Mouse (Mus musculus): ENCODE results near the gene Nadk.

The Nadk gene

GRCm38 (mm10) chr4:155561661-155562442 is at the start of gene Nadk:
Gene Nadk (plus strand): TSS chr4:155562378.
- peak; percentile 31 for DNase-seq

GRCm38 (mm10) chr4:155514810-155515209 is 47.4 kb upstream of the Nadk start:
- DNase-seq: no peak

- DNase-seq: no peak
Measured at GRCm38 (mm10) chr4:155517948-155518517, 44.1 kb upstream of the Nadk start.

DNA sequence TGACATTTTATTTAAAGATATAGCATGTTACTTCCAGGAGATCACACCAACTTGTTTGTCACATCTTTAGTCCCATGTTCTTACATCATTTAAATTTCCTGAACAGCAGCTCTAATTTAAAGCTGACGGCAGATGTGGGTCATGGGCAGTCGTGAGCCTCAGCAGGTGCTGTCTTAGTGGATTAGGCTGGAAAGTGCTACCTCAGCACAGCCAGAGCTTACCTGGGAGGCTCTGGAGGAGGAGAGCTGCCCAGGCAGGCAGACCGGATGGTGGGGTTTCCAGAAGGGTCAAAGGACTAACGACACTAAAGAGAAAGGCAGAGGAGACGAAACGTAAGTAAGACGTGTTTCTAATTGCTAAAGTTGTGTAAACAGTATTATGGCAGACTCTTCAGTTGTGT is 39.9 kb upstream of the Nadk start:
- no peak for DNase-seq

GRCm38 (mm10) chr4:155525751-155526150 is 36.4 kb upstream of the Nadk start:
- no peak for DNase-seq

DNA sequence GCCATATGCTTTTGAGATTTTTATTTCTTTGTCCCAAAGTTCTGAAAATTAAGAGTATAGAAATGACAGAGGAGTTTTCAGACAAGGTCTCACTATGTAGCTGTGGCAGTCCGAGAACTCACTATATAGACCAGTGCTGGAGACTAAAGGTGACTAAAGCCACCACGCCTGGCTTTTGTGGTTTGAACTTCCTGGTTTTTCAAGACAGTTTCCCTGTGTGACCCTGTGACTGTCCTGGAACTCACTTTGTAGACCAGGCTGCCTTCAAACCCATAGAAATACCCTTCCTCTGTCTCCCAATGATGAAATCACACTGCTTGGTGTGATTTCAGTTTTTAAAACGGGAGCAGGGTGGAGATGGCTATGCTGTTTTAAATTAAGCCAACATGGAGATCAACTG is 32.9 kb upstream of the Nadk start:
- no peak for DNase-seq

- no peak for DNase-seq
Measured at GRCm38 (mm10) chr4:155549993-155550392, 12.2 kb upstream of the Nadk start.

- no peak for DNase-seq
Measured at GRCm38 (mm10) chr4:155550446-155550845, 11.7 kb upstream of the Nadk start.

GRCm38 (mm10) chr4:155551073-155551472 is 11.1 kb upstream of the Nadk start:
- DNase-seq: no peak

DNA sequence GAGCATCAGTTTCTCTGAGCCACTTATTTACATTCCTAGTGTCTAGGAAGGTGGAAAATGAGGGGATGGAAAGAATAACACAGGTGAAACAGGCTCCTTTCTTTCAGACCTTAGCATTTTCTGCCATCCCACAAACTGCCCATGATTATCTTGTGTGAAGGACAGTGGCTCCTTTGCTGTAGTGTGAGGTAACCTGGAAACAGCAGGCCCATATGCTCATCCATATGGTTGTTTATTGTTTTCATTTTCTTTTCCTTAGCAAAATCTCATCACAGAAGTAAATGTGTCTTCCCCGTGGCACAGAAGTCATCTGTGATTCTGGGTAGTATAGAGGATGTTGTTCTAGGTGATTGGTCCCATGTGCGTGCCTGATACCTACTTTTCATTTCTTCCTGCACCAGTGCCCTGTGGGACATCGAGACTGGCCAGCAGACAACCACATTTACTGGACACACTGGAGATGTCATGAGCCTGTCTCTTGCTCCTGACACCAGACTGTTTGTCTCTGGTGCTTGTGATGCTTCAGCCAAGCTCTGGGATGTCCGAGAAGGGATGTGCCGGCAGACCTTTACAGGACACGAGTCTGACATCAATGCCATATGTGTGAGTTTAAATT is 9.2 kb upstream of the Nadk start:
- DNase-seq: peak; percentile 34

GRCm38 (mm10) chr4:155554880-155555279 is 7.3 kb upstream of the Nadk start:
- DNase-seq: no peak

GRCm38 (mm10) chr4:155555464-155555863 is 6.7 kb upstream of the Nadk start:
- DNase-seq: no peak

GRCm38 (mm10) chr4:155559454-155559853 is 2.7 kb upstream of the Nadk start:
- DNase-seq: no peak

GRCm38 (mm10) chr4:155560932-155561331 is 1.2 kb upstream of the Nadk start:
- DNase-seq: no peak

GRCm38 (mm10) chr4:155562725-155563399 is 684 bp downstream of the Nadk start:
- peak; percentile 61 for DNase-seq

DNA sequence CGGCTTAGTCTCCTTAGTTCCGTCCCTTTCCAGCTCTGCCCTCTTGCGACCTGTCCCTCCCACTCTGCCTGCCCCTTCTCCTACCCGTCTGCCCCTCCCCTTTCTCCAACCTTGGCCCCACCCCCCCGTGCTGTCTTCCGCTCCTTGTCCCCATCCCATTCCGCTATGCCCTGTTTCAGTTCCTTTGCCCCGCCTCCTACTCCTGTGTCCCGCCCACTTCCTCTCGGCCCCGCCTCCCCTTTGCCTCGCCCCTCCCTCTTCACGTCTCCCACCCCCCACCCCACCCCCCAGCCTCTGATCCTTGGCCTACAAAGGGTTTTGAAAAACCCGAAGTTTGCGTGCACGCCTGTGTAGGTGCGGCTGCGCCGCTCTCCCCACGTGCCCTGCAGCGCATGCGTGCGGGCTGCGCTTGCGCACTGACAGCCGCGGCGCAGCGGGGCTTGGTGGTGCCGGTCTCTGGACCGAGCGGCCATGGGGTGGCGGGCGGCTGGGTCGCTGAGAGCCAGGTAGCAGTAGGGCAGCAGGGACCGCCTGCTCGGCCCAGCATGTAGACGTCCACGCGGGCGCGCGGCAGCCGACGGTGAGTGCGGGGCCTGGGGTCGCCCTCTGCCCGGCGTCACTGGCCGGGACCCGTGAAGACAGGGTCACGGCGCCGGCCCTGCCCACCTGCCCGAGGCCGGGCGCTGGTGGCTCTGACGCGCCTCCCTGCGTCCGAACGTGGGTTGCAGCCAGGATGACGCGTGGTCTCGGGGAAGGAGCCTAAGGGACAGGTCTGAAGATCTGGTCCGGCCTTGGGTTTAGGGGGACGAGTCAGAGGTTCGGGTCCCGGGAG is 1.4 kb downstream of the Nadk start:
- peak; percentile 94 for DNase-seq

DNA sequence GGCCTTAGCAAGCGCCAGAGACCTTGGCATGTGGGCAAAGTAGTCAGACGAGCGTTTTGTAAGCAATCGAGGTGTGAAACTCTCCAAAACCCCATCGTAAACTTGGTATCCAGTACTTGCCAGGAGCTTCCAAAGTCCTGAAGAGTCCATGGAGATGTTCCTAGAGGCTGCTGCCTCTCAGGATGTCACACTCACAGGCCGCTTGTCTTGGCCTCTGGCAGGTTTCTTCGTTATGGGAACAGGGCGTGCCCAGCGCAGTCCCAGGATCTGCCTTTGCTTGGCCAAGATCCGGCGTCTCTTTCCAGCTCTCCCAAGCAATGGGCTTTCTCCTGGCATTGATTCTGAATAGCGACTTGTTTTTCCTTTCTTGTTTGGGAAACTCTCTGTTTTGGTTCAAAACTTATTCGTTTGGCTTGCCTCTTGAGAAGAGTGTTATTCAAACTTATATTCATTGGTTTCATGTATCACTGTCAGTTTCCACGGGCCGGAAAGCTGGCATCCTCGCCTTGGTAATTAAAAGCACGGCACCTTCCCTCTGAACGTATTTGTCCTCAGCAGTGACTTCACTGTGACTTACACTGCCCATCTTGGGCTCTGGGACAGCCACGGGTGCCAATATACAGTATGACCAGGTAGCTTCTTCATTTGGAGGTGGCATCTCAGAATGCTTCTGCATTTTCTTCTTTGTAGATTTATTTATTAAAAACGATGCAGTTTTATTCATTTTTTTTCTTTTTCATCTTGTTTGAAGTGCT is 2.3 kb downstream of the Nadk start:
- peak; percentile 32 for DNase-seq

DNA sequence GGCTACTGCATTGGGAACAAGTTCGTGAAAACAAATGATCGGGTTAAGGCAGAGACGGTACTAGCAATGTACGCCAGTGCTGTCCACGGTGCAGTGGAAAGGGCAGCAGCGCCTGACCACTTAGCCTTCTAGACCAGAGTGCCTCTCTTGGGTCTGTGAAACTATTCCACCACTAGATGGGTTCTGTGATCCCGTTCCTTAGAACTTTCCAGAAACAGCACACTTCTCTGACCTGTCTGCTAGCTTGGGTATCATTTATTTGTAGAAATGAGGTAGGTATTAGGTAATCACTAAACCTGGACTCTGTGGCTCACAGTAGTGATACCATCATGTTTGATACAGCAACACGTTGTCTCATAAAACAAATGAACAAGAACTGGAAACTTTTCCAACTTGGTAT is 4.4 kb downstream of the Nadk start:
- no peak for DNase-seq

DNA sequence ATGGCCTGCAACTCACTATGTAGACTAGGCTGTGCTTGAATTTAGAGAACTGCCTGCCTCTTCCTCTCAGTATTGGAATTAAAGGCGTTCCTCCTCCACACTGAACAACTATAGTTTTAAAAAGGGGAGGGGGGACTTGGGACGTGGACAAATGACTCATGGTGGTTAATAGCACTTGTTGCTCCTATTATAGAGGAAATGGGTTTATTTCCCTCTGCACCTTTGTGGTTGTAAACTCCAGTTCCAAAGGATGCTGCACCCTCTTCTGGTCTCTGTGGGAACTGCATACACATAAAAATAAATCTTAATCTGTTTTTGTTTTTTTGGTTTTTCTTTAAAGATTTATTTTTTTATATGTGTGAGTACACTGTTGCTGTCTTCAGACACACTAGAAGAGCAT is 6.0 kb downstream of the Nadk start:
- DNase-seq: no peak

- DNase-seq: no peak
Measured at GRCm38 (mm10) chr4:155568632-155569370, 6.6 kb downstream of the Nadk start.

GRCm38 (mm10) chr4:155569818-155570217 is 7.6 kb downstream of the Nadk start:
- no peak for DNase-seq
